Mouse (Mus musculus) brain, embryonic 14.5 days (tissue): Measurements from ENCODE around the gene Tada2b.

Experiments used
- CTCF ChIP-seq: fragments of 200-500 bp; IDR thresholded peaks from 2 replicates; pipeline ENCODE4 v1.5.1; 2012; ENCODE audit warnings: inconsistent platforms, mild to moderate bottlenecking, moderate library complexity, borderline replicate concordance; ENCODE audit not compliant: insufficient read depth, insufficient read length; ENCODE audit errors: extremely low read depth
- POLR2A ChIP-seq: fragments of 200-500 bp; IDR thresholded peaks from 2 replicates; pipeline ENCODE4 v1.6.1; 2012; ENCODE audit warnings: mild to moderate bottlenecking, inconsistent platforms, borderline replicate concordance; ENCODE audit not compliant: poor library complexity, insufficient read depth, insufficient read length, severe bottlenecking; ENCODE audit errors: extremely low read depth

DNA sequence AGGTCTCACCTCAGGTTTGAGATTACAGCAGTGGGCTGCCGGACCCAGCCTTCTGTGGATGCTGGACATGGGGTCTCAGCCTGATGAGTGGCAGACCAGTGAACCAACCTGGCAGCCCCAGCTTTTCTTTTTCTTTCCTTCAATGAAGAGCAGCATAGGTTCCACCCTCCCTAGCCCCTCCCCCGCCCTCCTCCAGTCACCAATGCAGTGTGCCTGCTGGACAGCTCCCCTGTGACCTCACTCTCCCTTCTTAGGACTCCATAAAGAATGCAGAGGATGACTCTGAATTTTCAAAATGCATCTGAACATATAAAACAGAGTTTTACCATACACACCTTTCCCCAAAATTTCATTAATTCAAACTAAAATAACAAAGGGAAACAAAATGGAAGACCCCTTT, 52.4 kb downstream of the Tada2b start:
- TF ChIP-seq POLR2A (no peak), CTCF (no peak)
